Mouse (Mus musculus) MEL (cell line): ENCODE measurements around the gene Flrt1. TPM values are rescaled to one million over a fixed set of nuclear protein-coding genes. Genes with fewer than 3 reads are reported as not detected.

Experiments used
- DNase-seq: peaks from one replicate; pipeline ENCODE4 v3.0.0; 2011; ENCODE audit warnings: low read depth, low spot score
- H3K27ac ChIP-seq: 2 replicates; pipeline ENCODE4 v1.5.1; 2012; ENCODE audit warnings: low read depth, mild to moderate bottlenecking, control low read depth, low read length, moderate library complexity; ENCODE audit not compliant: control insufficient read depth
- H3K27me3 ChIP-seq, 2 experiments: fragments of 150-350 bp in 1 of 2; sonication (generic) in 1 of 2; 2 replicates each; pipeline ENCODE4 v1.6.1; 2012; ENCODE audit warnings: low read length in 2 of 2, mild to moderate bottlenecking in 2 of 2, improper control_type of control experiment in 1 of 2, moderate library complexity in 1 of 2; ENCODE audit not compliant: insufficient read depth in 2 of 2, control insufficient read depth in 1 of 2
- H3K36me3 ChIP-seq, 2 experiments: 2 replicates each; pipeline ENCODE4 v1.6.1; 2012 to 2014; ENCODE audit warnings: low read length in 2 of 2, improper control_type of control experiment in 1 of 2, inconsistent platforms in 1 of 2, mild to moderate bottlenecking in 1 of 2; ENCODE audit not compliant: insufficient read depth in 2 of 2, control insufficient read depth in 1 of 2
- H3K4me1 ChIP-seq, 2 experiments: fragments of 150-350 bp in 1 of 2; sonication (generic) in 1 of 2; 2 replicates each; pipeline ENCODE4 v1.6.1; 2012; ENCODE audit warnings: low read length in 2 of 2, improper control_type of control experiment in 1 of 2, mild to moderate bottlenecking in 1 of 2; ENCODE audit not compliant: insufficient read depth in 2 of 2, control insufficient read depth in 1 of 2
- H3K4me3 ChIP-seq, 2 experiments: fragments of 150-350 bp in 1 of 2; sonication (generic) in 1 of 2; 2 replicates each; pipeline ENCODE4 v1.5.1; 2012; ENCODE audit warnings: low read depth in 2 of 2, low read length in 2 of 2, mild to moderate bottlenecking in 2 of 2, moderate library complexity in 2 of 2, control low read depth in 1 of 2, improper control_type of control experiment in 1 of 2; ENCODE audit not compliant: control insufficient read depth in 1 of 2, insufficient read depth in 1 of 2
- H3K79me2 ChIP-seq: 2 replicates; pipeline ENCODE4 v1.6.1; 2012; ENCODE audit warnings: mild to moderate bottlenecking, low read length, moderate library complexity; ENCODE audit not compliant: control insufficient read depth, poor library complexity, insufficient read depth
- H3K9ac ChIP-seq: 2 replicates; pipeline ENCODE4 v1.6.1; 2012; ENCODE audit warnings: low read depth, mild to moderate bottlenecking, control low read depth, low read length, moderate library complexity; ENCODE audit not compliant: control insufficient read depth, poor library complexity, severe bottlenecking
- H3K9me3 ChIP-seq: fragments of 150-350 bp; sonication (generic); replicated peaks from 2 replicates; pipeline ENCODE4 v1.6.1; 2012; ENCODE audit warnings: mild to moderate bottlenecking, low read length, improper control_type of control experiment, moderate library complexity; ENCODE audit not compliant: insufficient read depth
- BHLHE40 ChIP-seq: IDR thresholded peaks from 2 replicates; pipeline ENCODE4 v1.6.1; 2012; ENCODE audit warnings: low read depth, mild to moderate bottlenecking, inconsistent platforms, low read length, improper control_type of control experiment, borderline replicate concordance
- CHD2 ChIP-seq: IDR thresholded peaks from 2 replicates; pipeline ENCODE4 v1.6.1; 2011; ENCODE audit warnings: low read length, improper control_type of control experiment
- ELF1 ChIP-seq: IDR thresholded peaks from 2 replicates; pipeline ENCODE4 v1.6.1; 2014; ENCODE audit warnings: low read depth, mild to moderate bottlenecking, inconsistent platforms, low read length, improper control_type of control experiment, moderate library complexity
- EP300 ChIP-seq, 2 experiments: IDR thresholded peaks; 2 replicates each; pipeline ENCODE4 v1.6.1; 2011; ENCODE audit warnings: improper control_type of control experiment in 2 of 2, low read length in 2 of 2, low read depth in 1 of 2, mild to moderate bottlenecking in 1 of 2
- ETS1 ChIP-seq: IDR thresholded peaks from 2 replicates; pipeline ENCODE4 v1.6.1; 2012; ENCODE audit warnings: low read depth, mild to moderate bottlenecking, inconsistent platforms, low read length, improper control_type of control experiment, moderate library complexity
- MAZ ChIP-seq: IDR thresholded peaks from 2 replicates; pipeline ENCODE4 v1.6.1; 2012; ENCODE audit warnings: low read depth, mild to moderate bottlenecking, inconsistent platforms, low read length, improper control_type of control experiment
- MEF2A ChIP-seq: IDR thresholded peaks from 2 replicates; pipeline ENCODE4 v1.6.1; 2014; ENCODE audit warnings: low read depth, mild to moderate bottlenecking, inconsistent platforms, low read length, improper control_type of control experiment; ENCODE audit not compliant: poor library complexity, insufficient replicate concordance, severe bottlenecking; ENCODE audit errors: extremely low read depth
- MYB ChIP-seq: IDR thresholded peaks from 2 replicates; pipeline ENCODE4 v1.6.1; 2011; ENCODE audit warnings: mild to moderate bottlenecking, low read depth, low read length, improper control_type of control experiment
- MYC ChIP-seq: IDR thresholded peaks from 2 replicates; pipeline ENCODE4 v1.6.1; 2011; ENCODE audit warnings: low read depth, mild to moderate bottlenecking, low read length, improper control_type of control experiment, moderate library complexity
- NRF1 ChIP-seq: IDR thresholded peaks from 2 replicates; pipeline ENCODE4 v1.6.1; 2014; ENCODE audit warnings: low read depth, mild to moderate bottlenecking, inconsistent platforms, low read length, improper control_type of control experiment, moderate library complexity; ENCODE audit not compliant: poor library complexity, insufficient read depth, severe bottlenecking
- POLR2A ChIP-seq, 2 experiments: IDR thresholded peaks; 2 replicates each; pipeline ENCODE4 v1.6.1; 2011 to 2012; ENCODE audit warnings: low read length in 2 of 2, mild to moderate bottlenecking in 2 of 2, control low read depth in 1 of 2, improper control_type of control experiment in 1 of 2, low read depth in 1 of 2, moderate library complexity in 1 of 2; ENCODE audit not compliant: control insufficient read depth in 1 of 2, insufficient read depth in 1 of 2, poor library complexity in 1 of 2
- POLR2AphosphoS5 ChIP-seq: IDR thresholded peaks from 2 replicates; pipeline ENCODE4 v1.6.1; 2012; ENCODE audit warnings: low read depth, borderline replicate concordance, mild to moderate bottlenecking, inconsistent platforms, low read length, moderate library complexity, mixed read lengths
- SIN3A ChIP-seq: IDR thresholded peaks from 2 replicates; pipeline ENCODE4 v1.6.1; 2012; ENCODE audit warnings: low read length, improper control_type of control experiment, inconsistent platforms
- SMC3 ChIP-seq: IDR thresholded peaks from 2 replicates; pipeline ENCODE4 v1.6.1; 2011; ENCODE audit warnings: low read depth, low read length, improper control_type of control experiment
- UBTF ChIP-seq: IDR thresholded peaks from 2 replicates; pipeline ENCODE4 v1.6.1; 2012; ENCODE audit warnings: low read depth, mild to moderate bottlenecking, inconsistent platforms, low read length, improper control_type of control experiment, moderate library complexity, borderline replicate concordance; ENCODE audit not compliant: insufficient read depth
- ZKSCAN1 ChIP-seq: IDR thresholded peaks from 2 replicates; pipeline ENCODE4 v1.6.1; 2012; ENCODE audit warnings: low read depth, mild to moderate bottlenecking, inconsistent platforms, low read length, improper control_type of control experiment, moderate library complexity
- ZMIZ1 ChIP-seq: IDR thresholded peaks from 2 replicates; pipeline ENCODE4 v1.6.1; 2012; ENCODE audit warnings: low read depth, mild to moderate bottlenecking, inconsistent platforms, low read length, improper control_type of control experiment, moderate library complexity
- ZNF384 ChIP-seq: IDR thresholded peaks from 2 replicates; pipeline ENCODE4 v1.6.1; 2012; ENCODE audit warnings: low read depth, mild to moderate bottlenecking, inconsistent platforms, low read length, improper control_type of control experiment
- polyA plus RNA-seq, 2 experiments: library from polyadenylated mRNA; stranded (reverse) in 1 of 2; unstranded in 1 of 2; fragments of >175 nt in 1 of 2; fragments of >200 nt in 1 of 2; gene quantifications; 2 replicates each; pipeline versions ENCODE4 v1.2.1 to v1.2.4; 2012; ENCODE audit warnings: low replicate concordance in 2 of 2, low read depth in 1 of 2; ENCODE audit not compliant: insufficient read length in 2 of 2, insufficient read depth in 1 of 2, missing spikeins in 1 of 2
- total RNA-seq: library from RNA; depleted of rRNA; stranded (reverse); fragments of 300-350 nt; gene quantifications from 2 replicates; pipeline ENCODE4 v1.2.3, GENCODE M21; 2012

Flrt1 gene
- total and polyA plus RNA-seq, 3 experiments, result not detected

GRCm38 (mm10) chr19:7088558-7088957 is 17.0 kb downstream of the Flrt1 start:
- Histone ChIP-seq H3K36me3 (no peaks in the 10 kb centered on the region), H3K79me2 (no peaks in the 10 kb centered on the region), H3K4me1 (no peaks in the 10 kb centered on the region), H3K27me3 (no peaks in the 10 kb centered on the region), H3K9ac (no peak overlapping the region), H3K4me3 (no peak overlapping the region), H3K27ac (no peak overlapping the region), H3K9me3 (no peaks in the 10 kb centered on the region)
- DNase-seq, result no peak
- TF ChIP-seq MEF2A, result no peak
- TF ChIP-seq SMC3, result no peak
- TF ChIP-seq SIN3A, result no peak
- TF ChIP-seq UBTF, result no peak

GRCm38 (mm10) chr19:7084734-7085133 is 20.8 kb downstream of the Flrt1 start:
- Histone ChIP-seq H3K27me3 (no peaks in the 10 kb centered on the region), H3K79me2 (no peaks in the 10 kb centered on the region), H3K27ac (no peak overlapping the region), H3K9ac (no peak overlapping the region), H3K4me3 (no peak overlapping the region), H3K36me3 (no peaks in the 10 kb centered on the region), H3K4me1 (no peaks in the 10 kb centered on the region), H3K9me3 (no peaks in the 10 kb centered on the region)
- TF ChIP-seq MAZ (no peak), NRF1 (no peak), BHLHE40 (no peak), ZMIZ1 (no peak), SMC3 (no peak), ZNF384 (no peak), POLR2A (IDR thresholded peaks at IDR 0.05; ENCODE audit: control insufficient read depth in 1 of 2, insufficient read depth in 1 of 2, low read depth in 1 of 2, low read length in 2 of 2, poor library complexity in 1 of 2) (no peak), MYC (no peak), ZKSCAN1 (no peak), EP300 (IDR thresholded peaks at IDR 0.05; ENCODE audit: low read depth in 1 of 2, low read length in 2 of 2) (no peak), POLR2AphosphoS5 (no peak), ELF1 (no peak), ETS1 (no peak), MYB (no peak), CHD2 (no peak)
- no peak for DNase-seq
